Mouse (Mus musculus): ENCODE results near the gene Slc22a21. TPM values are rescaled to one million over a fixed set of nuclear protein-coding genes. Genes with fewer than 3 reads are reported as not detected.
A peak's percentile ranks its signal among the peaks of the same experiment; 100 is the strongest.
"Not testable (repeated sequence)": the region's sequence is repeated elsewhere in the genome, so short reads cannot be mapped to it uniquely, and the experiment has no call there.

Gene Slc22a21
- polyA plus RNA-seq, 1 experiment from 2014 or later, result 9.9 TPM

GRCm38 (mm10) chr11:53979456-53979787, 710 bp downstream of the Slc22a21 start:
- Histone ChIP-seq H3K9ac (ENCODE audit: low read length) (peak overlapping the region; percentile 61), H3K27ac (ENCODE audit: low read depth) (0 out of 2 replicates have a peak overlapping the region, but pooled peaks have one; percentile 57), H3K4me2 (ENCODE audit: low read length) (peak overlapping the region; percentile 63), H3K4me3 (ENCODE audit: low read depth, low read length) (peak overlapping the region; percentile 60)
- H3K36me3 ChIP-seq (ENCODE audit: control insufficient read depth, insufficient read depth, low read length); H3K27me3 ChIP-seq (replicated peaks; ENCODE audit: control insufficient read depth, insufficient read depth, low read length); H3K9me3 ChIP-seq (ENCODE audit: control insufficient read depth, low read length); ATAC-seq (replicated peaks; ENCODE audit: low FRiP score, low TSS enrichment, low read depth); H3K4me1 ChIP-seq (replicated peaks; ENCODE audit: control insufficient read depth, insufficient read depth, low read length); DNase-seq (ENCODE audit: low spot score): not testable (repeated sequence)
- 0% methylated on average over 23 of the region's 23 CpGs for WGBS

GRCm38 (mm10) chr11:53977672-53978071, 2.5 kb downstream of the Slc22a21 start:
- 72% methylated on average over 3 of the region's 3 CpGs for WGBS
- no peak for DNase-seq (ENCODE audit: low spot score)

GRCm38 (mm10) chr11:53975559-53975958, 4.6 kb downstream of the Slc22a21 start:
- H3K9ac ChIP-seq (ENCODE audit: low read length), result no peak overlapping the region
- 0 out of 2 replicates have a peak, but pooled peaks cover 2% of the 10 kb centered on the region for H3K27me3 ChIP-seq (replicated peaks; ENCODE audit: control insufficient read depth, insufficient read depth, low read length)
- H3K4me3 ChIP-seq (ENCODE audit: low read depth, low read length), result no peak overlapping the region
- DNase-seq (ENCODE audit: low spot score) (no peak), ATAC-seq (replicated peaks; ENCODE audit: low FRiP score, low TSS enrichment, low read depth) (no peak)
- no peaks in the 10 kb centered on the region for H3K36me3 ChIP-seq (ENCODE audit: control insufficient read depth, insufficient read depth, low read length)
- H3K27ac ChIP-seq (ENCODE audit: low read depth), result no peak overlapping the region
- no peak overlapping the region for H3K4me2 ChIP-seq (ENCODE audit: low read length)
- H3K4me1 ChIP-seq (replicated peaks; ENCODE audit: control insufficient read depth, insufficient read depth, low read length), result 0 out of 2 replicates have a peak, but pooled peaks cover 5% of the 10 kb centered on the region
- no peaks in the 10 kb centered on the region for H3K9me3 ChIP-seq (ENCODE audit: control insufficient read depth, low read length)

More at GRCm38 (mm10) chr11:53977672-53978071, 2.5 kb downstream of the Slc22a21 start:
- H3K9ac ChIP-seq (ENCODE audit: low read length), result no peak overlapping the region
- no peak overlapping the region for H3K4me2 ChIP-seq (ENCODE audit: low read length)
- H3K4me1 ChIP-seq (replicated peaks; ENCODE audit: control insufficient read depth, insufficient read depth, low read length), result 0 out of 2 replicates have a peak, but pooled peaks cover 5% of the 10 kb centered on the region
- ATAC-seq (replicated peaks; ENCODE audit: low FRiP score, low TSS enrichment, low read depth), result no peak
- H3K27me3 ChIP-seq (replicated peaks; ENCODE audit: control insufficient read depth, insufficient read depth, low read length), result 0 out of 2 replicates have a peak, but pooled peaks cover 2% of the 10 kb centered on the region
- H3K9me3 ChIP-seq (ENCODE audit: control insufficient read depth, low read length), result no peaks in the 10 kb centered on the region
- no peak overlapping the region for H3K4me3 ChIP-seq (ENCODE audit: low read depth, low read length)
- no peak overlapping the region for H3K27ac ChIP-seq (ENCODE audit: low read depth)
- H3K36me3 ChIP-seq (ENCODE audit: control insufficient read depth, insufficient read depth, low read length), result no peaks in the 10 kb centered on the region

GRCm38 (mm10) chr11:53958984-53959383, 21.1 kb downstream of the Slc22a21 start:
- H3K27me3 ChIP-seq (replicated peaks; ENCODE audit: control insufficient read depth, insufficient read depth, low read length), result no peaks in the 10 kb centered on the region
- no peak overlapping the region for H3K4me2 ChIP-seq (ENCODE audit: low read length)
- H3K9me3 ChIP-seq (ENCODE audit: control insufficient read depth, low read length), result no peaks in the 10 kb centered on the region
- no peak overlapping the region for H3K9ac ChIP-seq (ENCODE audit: low read length)
- H3K27ac ChIP-seq (ENCODE audit: low read depth), result no peak overlapping the region
- WGBS, result 48% methylated on average over 3 of the region's 3 CpGs
- H3K4me1 ChIP-seq (replicated peaks; ENCODE audit: control insufficient read depth, insufficient read depth, low read length), result no peaks in the 10 kb centered on the region
- DNase-seq (ENCODE audit: low spot score) (peak; percentile 55), ATAC-seq (replicated peaks; ENCODE audit: low FRiP score, low TSS enrichment, low read depth) (no peak)
- H3K36me3 ChIP-seq (ENCODE audit: control insufficient read depth, insufficient read depth, low read length), result 0 out of 2 replicates have a peak, but pooled peaks cover 4% of the 10 kb centered on the region
- no peak overlapping the region for H3K4me3 ChIP-seq (ENCODE audit: low read depth, low read length)

GRCm38 (mm10) chr11:53958176-53958575, 22.0 kb downstream of the Slc22a21 start:
- ATAC-seq (replicated peaks; ENCODE audit: low FRiP score, low TSS enrichment, low read depth), result not testable (repeated sequence)

GRCm38 (mm10) chr11:53956636-53957035, 23.5 kb downstream of the Slc22a21 start:
- ATAC-seq (replicated peaks; ENCODE audit: low FRiP score, low TSS enrichment, low read depth) (no peak), DNase-seq (ENCODE audit: low spot score) (no peak)
- Histone ChIP-seq H3K27me3 (replicated peaks; ENCODE audit: control insufficient read depth, insufficient read depth, low read length) (no peaks in the 10 kb centered on the region), H3K36me3 (ENCODE audit: control insufficient read depth, insufficient read depth, low read length) (0 out of 2 replicates have a peak, but pooled peaks cover 4% of the 10 kb centered on the region), H3K4me2 (ENCODE audit: low read length) (no peak overlapping the region), H3K4me1 (replicated peaks; ENCODE audit: control insufficient read depth, insufficient read depth, low read length) (no peaks in the 10 kb centered on the region), H3K27ac (ENCODE audit: low read depth) (no peak overlapping the region), H3K4me3 (ENCODE audit: low read depth, low read length) (no peak overlapping the region), H3K9me3 (ENCODE audit: control insufficient read depth, low read length) (no peaks in the 10 kb centered on the region), H3K9ac (ENCODE audit: low read length) (no peak overlapping the region)
- WGBS, result 74% methylated on average over 1 of the region's 1 CpGs

More at GRCm38 (mm10) chr11:53958176-53958575, 22.0 kb downstream of the Slc22a21 start:
- not testable (repeated sequence) for H3K27ac ChIP-seq (ENCODE audit: low read depth); H3K36me3 ChIP-seq (ENCODE audit: control insufficient read depth, insufficient read depth, low read length); H3K9me3 ChIP-seq (ENCODE audit: control insufficient read depth, low read length); H3K27me3 ChIP-seq (replicated peaks; ENCODE audit: control insufficient read depth, insufficient read depth, low read length); DNase-seq (ENCODE audit: low spot score); H3K4me3 ChIP-seq (ENCODE audit: low read depth, low read length); H3K9ac ChIP-seq (ENCODE audit: low read length); H3K4me1 ChIP-seq (replicated peaks; ENCODE audit: control insufficient read depth, insufficient read depth, low read length); H3K4me2 ChIP-seq (ENCODE audit: low read length)
- 23% methylated on average over 4 of the region's 4 CpGs for WGBS

- H3K27me3 ChIP-seq (replicated peaks; ENCODE audit: control insufficient read depth, insufficient read depth, low read length), result no peaks in the 10 kb centered on the region
- no peak overlapping the region for H3K27ac ChIP-seq (ENCODE audit: low read depth)
- 90% methylated on average over 3 of the region's 3 CpGs for WGBS
- no peak overlapping the region for H3K4me2 ChIP-seq (ENCODE audit: low read length)
- ATAC-seq (replicated peaks; ENCODE audit: low FRiP score, low TSS enrichment, low read depth), result no peak
- H3K4me1 ChIP-seq (replicated peaks; ENCODE audit: control insufficient read depth, insufficient read depth, low read length), result no peaks in the 10 kb centered on the region
- no peak overlapping the region for H3K4me3 ChIP-seq (ENCODE audit: low read depth, low read length)
- H3K9me3 ChIP-seq (ENCODE audit: control insufficient read depth, low read length), result no peaks in the 10 kb centered on the region
- DNase-seq (ENCODE audit: low spot score), result no peak
- H3K9ac ChIP-seq (ENCODE audit: low read length), result no peak overlapping the region
- peaks cover 8% of the 10 kb centered on the region; the same call in 1 of the 2 replicates for H3K36me3 ChIP-seq (ENCODE audit: control insufficient read depth, insufficient read depth, low read length)
Measured at GRCm38 (mm10) chr11:53954653-53955052, 25.5 kb downstream of the Slc22a21 start.

GRCm38 (mm10) chr11:53950133-53950532, 30.0 kb downstream of the Slc22a21 start:
- not testable (repeated sequence) for ATAC-seq (replicated peaks; ENCODE audit: low FRiP score, low TSS enrichment, low read depth); H3K4me2 ChIP-seq (ENCODE audit: low read length); H3K4me3 ChIP-seq (ENCODE audit: low read depth, low read length); H3K4me1 ChIP-seq (replicated peaks; ENCODE audit: control insufficient read depth, insufficient read depth, low read length); H3K9ac ChIP-seq (ENCODE audit: low read length); H3K27ac ChIP-seq (ENCODE audit: low read depth); H3K36me3 ChIP-seq (ENCODE audit: control insufficient read depth, insufficient read depth, low read length); H3K27me3 ChIP-seq (replicated peaks; ENCODE audit: control insufficient read depth, insufficient read depth, low read length); H3K9me3 ChIP-seq (ENCODE audit: control insufficient read depth, low read length); DNase-seq (ENCODE audit: low spot score)
- no CpG with 5 or more reads among the region's 3 CpGs for WGBS

- WGBS, result 63% methylated on average over 4 of the region's 4 CpGs
- ATAC-seq (replicated peaks; ENCODE audit: low FRiP score, low TSS enrichment, low read depth), result not testable (repeated sequence)
Measured at GRCm38 (mm10) chr11:53931944-53932318, 48.2 kb downstream of the Slc22a21 start.

More at GRCm38 (mm10) chr11:53931944-53932318, 48.2 kb downstream of the Slc22a21 start:
- not testable (repeated sequence) for H3K9me3 ChIP-seq (ENCODE audit: control insufficient read depth, low read length); DNase-seq (ENCODE audit: low spot score); H3K9ac ChIP-seq (ENCODE audit: low read length); H3K27me3 ChIP-seq (replicated peaks; ENCODE audit: control insufficient read depth, insufficient read depth, low read length); H3K27ac ChIP-seq (ENCODE audit: low read depth); H3K4me2 ChIP-seq (ENCODE audit: low read length); H3K36me3 ChIP-seq (ENCODE audit: control insufficient read depth, insufficient read depth, low read length); H3K4me1 ChIP-seq (replicated peaks; ENCODE audit: control insufficient read depth, insufficient read depth, low read length); H3K4me3 ChIP-seq (ENCODE audit: low read depth, low read length)

Data from intestine, embryonic 14.5 days (tissue).